Mouse (Mus musculus) forebrain, embryonic 13.5 days (tissue): ENCODE measurements at regions not wholly inside any gene's neighbourhood (a gene's known extent, or its start where the extent isn't known, plus 50 kb on each side); places are given as distances from the start of the nearest gene placed in this dataset.
A peak's percentile ranks its signal among the peaks of the same experiment; 100 is the strongest.
"Not testable (repeated sequence)": the region's sequence is repeated elsewhere in the genome, so short reads cannot be mapped to it uniquely, and the experiment has no call there.

Source experiments
- ATAC-seq: fragments of 200-750 bp; cut with Nextera tagmentation; 2 replicates; pipeline ENCODE4 v1.8.0; 2017
- H3K27ac ChIP-seq: fragments of 300-500 bp; sonication (generic); 2 replicates; pipeline ENCODE4 v1.5.1; 2015; ENCODE audit warnings: inconsistent platforms, mild to moderate bottlenecking, moderate library complexity
- H3K27me3 ChIP-seq: fragments of 300-500 bp; sonication (generic); 2 replicates; pipeline ENCODE4 v1.6.1; 2015; ENCODE audit warnings: mild to moderate bottlenecking, inconsistent platforms
- H3K36me3 ChIP-seq: fragments of 300-500 bp; sonication (generic); 2 replicates; pipeline ENCODE4 v1.6.1; 2015; ENCODE audit warnings: mild to moderate bottlenecking, inconsistent platforms; ENCODE audit not compliant: poor library complexity, severe bottlenecking
- H3K4me1 ChIP-seq: fragments of 300-500 bp; sonication (generic); 2 replicates; pipeline ENCODE4 v1.6.1; 2015; ENCODE audit warnings: inconsistent platforms
- H3K4me2 ChIP-seq: fragments of 300-500 bp; sonication (generic); 2 replicates; pipeline ENCODE4 v1.6.1; 2015; ENCODE audit warnings: inconsistent platforms, mild to moderate bottlenecking, moderate library complexity
- H3K4me3 ChIP-seq: fragments of 300-500 bp; sonication (generic); 2 replicates; pipeline ENCODE4 v1.5.1; 2015; ENCODE audit warnings: mild to moderate bottlenecking, inconsistent platforms
- H3K9ac ChIP-seq: fragments of 300-500 bp; sonication (generic); 2 replicates; pipeline ENCODE4 v1.6.1; 2015; ENCODE audit warnings: mild to moderate bottlenecking, inconsistent platforms
- H3K9me3 ChIP-seq: fragments of 300-500 bp; sonication (generic); replicated peaks from 2 replicates; pipeline ENCODE4 v1.6.1; 2016; ENCODE audit warnings: inconsistent platforms
- WGBS: fragments of 180-500 bp; shearing (Covaris S2); methylation state at CpG from one replicate; pipeline ENCODE4 v1.1.7; 2015; 5-methylcytosine and 5-hydroxymethylcytosine counted together

GRCm38 (mm10) chr14:47942671-47943070 is 178.0 kb upstream of the Peli2 start:
- Histone ChIP-seq H3K27me3 (no peaks in the 10 kb centered on the region), H3K4me1 (no peaks in the 10 kb centered on the region), H3K27ac (no peak overlapping the region), H3K9me3 (no peaks in the 10 kb centered on the region), H3K4me3 (no peak overlapping the region), H3K36me3 (no peaks in the 10 kb centered on the region), H3K9ac (no peak overlapping the region), H3K4me2 (no peak overlapping the region)
- no peak for ATAC-seq

- Histone ChIP-seq H3K9me3 (no peaks in the 10 kb centered on the region), H3K4me3 (no peak overlapping the region), H3K9ac (no peak overlapping the region), H3K4me2 (no peak overlapping the region), H3K4me1 (no peaks in the 10 kb centered on the region), H3K27ac (no peak overlapping the region), H3K27me3 (no peaks in the 10 kb centered on the region), H3K36me3 (no peaks in the 10 kb centered on the region)
- WGBS: 96% methylated on average over 1 of the region's 1 CpGs
- no peak for ATAC-seq
These were observed 176.0 kb upstream of the Peli2 start for GRCm38 (mm10) chr14:47944595-47944994.

- ATAC-seq: no peak
- 82% methylated on average over 5 of the region's 5 CpGs for WGBS
These were observed 169.6 kb upstream of the Peli2 start for GRCm38 (mm10) chr14:47951041-47951440.

GRCm38 (mm10) chr14:47958171-47958570 is 162.5 kb upstream of the Peli2 start:
- no peaks in the 10 kb centered on the region for H3K27me3 ChIP-seq
- no peak overlapping the region for H3K27ac ChIP-seq
- no peak overlapping the region for H3K4me2 ChIP-seq
- no peak for ATAC-seq
- H3K4me1 ChIP-seq: peaks cover 7% of the 10 kb centered on the region
- H3K36me3 ChIP-seq: no peaks in the 10 kb centered on the region
- 91% methylated on average over 9 of the region's 9 CpGs for WGBS
- H3K4me3 ChIP-seq: no peak overlapping the region
- peaks cover 3% of the 10 kb centered on the region; the same call in 1 of the 2 replicates for H3K9me3 ChIP-seq
- no peak overlapping the region for H3K9ac ChIP-seq

More at GRCm38 (mm10) chr14:47951041-47951440, 169.6 kb upstream of the Peli2 start:
- no peaks in the 10 kb centered on the region for H3K9me3 ChIP-seq
- no peak overlapping the region for H3K4me2 ChIP-seq
- no peaks in the 10 kb centered on the region for H3K4me1 ChIP-seq
- H3K27me3 ChIP-seq: no peaks in the 10 kb centered on the region
- H3K9ac ChIP-seq: no peak overlapping the region
- no peak overlapping the region for H3K4me3 ChIP-seq
- no peaks in the 10 kb centered on the region for H3K36me3 ChIP-seq
- no peak overlapping the region for H3K27ac ChIP-seq

- Histone ChIP-seq H3K36me3 (no peaks in the 10 kb centered on the region), H3K9me3 (peaks cover 3% of the 10 kb centered on the region; the same call in 1 of the 2 replicates), H3K4me1 (peaks cover 7% of the 10 kb centered on the region), H3K4me2 (peak overlapping the region; percentile 14; the same call in 1 of the 2 replicates), H3K9ac (no peak overlapping the region), H3K4me3 (no peak overlapping the region), H3K27ac (no peak overlapping the region; the same call in 1 of the 2 replicates), H3K27me3 (no peaks in the 10 kb centered on the region)
- peak; percentile 59; the same call in 1 of the 2 replicates for ATAC-seq
- WGBS: 40% methylated on average over 12 of the region's 12 CpGs
These were observed 161.0 kb upstream of the Peli2 start for GRCm38 (mm10) chr14:47959366-47960280.

GRCm38 (mm10) chr14:47964806-47965205 is 155.8 kb upstream of the Peli2 start:
- H3K36me3 ChIP-seq, H3K4me3 ChIP-seq, H3K4me1 ChIP-seq, ATAC-seq, H3K4me2 ChIP-seq, H3K27ac ChIP-seq, H3K9me3 ChIP-seq, H3K27me3 ChIP-seq, H3K9ac ChIP-seq: not testable (repeated sequence)
- WGBS: 92% methylated on average over 4 of the region's 4 CpGs

- Histone ChIP-seq H3K9ac (no peak overlapping the region), H3K27ac (no peak overlapping the region), H3K4me2 (no peak overlapping the region), H3K9me3 (no peaks in the 10 kb centered on the region), H3K4me1 (no peaks in the 10 kb centered on the region), H3K4me3 (no peak overlapping the region), H3K27me3 (no peaks in the 10 kb centered on the region), H3K36me3 (no peaks in the 10 kb centered on the region)
- ATAC-seq: no peak
- WGBS: 73% methylated on average over 1 of the region's 1 CpGs
These were observed 150.8 kb upstream of the Peli2 start for GRCm38 (mm10) chr14:47969871-47970270.

- H3K4me1 ChIP-seq, H3K27ac ChIP-seq, H3K36me3 ChIP-seq, H3K9ac ChIP-seq, ATAC-seq, H3K4me2 ChIP-seq, H3K27me3 ChIP-seq, H3K4me3 ChIP-seq, H3K9me3 ChIP-seq: not testable (repeated sequence)
- 96% methylated on average over 20 of the region's 20 CpGs for WGBS
These were observed 147.5 kb upstream of the Peli2 start for GRCm38 (mm10) chr14:47973161-47973560.

GRCm38 (mm10) chr14:47982993-47983740 is 137.5 kb upstream of the Peli2 start:
- Histone ChIP-seq H3K9me3 (0 out of 2 replicates have a peak, but pooled peaks cover 9% of the 10 kb centered on the region), H3K4me2 (no peak overlapping the region), H3K36me3 (no peaks in the 10 kb centered on the region), H3K4me1 (peaks cover 19% of the 10 kb centered on the region), H3K27ac (no peak overlapping the region), H3K4me3 (no peak overlapping the region), H3K9ac (no peak overlapping the region), H3K27me3 (no peaks in the 10 kb centered on the region)
- ATAC-seq: no peak
- WGBS: 79% methylated on average over 3 of the region's 3 CpGs

- Histone ChIP-seq H3K27ac (no peak overlapping the region), H3K4me1 (peaks cover 37% of the 10 kb centered on the region), H3K4me3 (no peak overlapping the region), H3K9ac (no peak overlapping the region), H3K36me3 (no peaks in the 10 kb centered on the region), H3K9me3 (0 out of 2 replicates have a peak, but pooled peaks cover 9% of the 10 kb centered on the region), H3K27me3 (no peaks in the 10 kb centered on the region), H3K4me2 (no peak overlapping the region)
- ATAC-seq: no peak
- 45% methylated on average over 3 of the region's 3 CpGs for WGBS
These were observed 134.1 kb upstream of the Peli2 start for GRCm38 (mm10) chr14:47986483-47986882.

- no peak for ATAC-seq
These were observed 133.7 kb upstream of the Peli2 start for GRCm38 (mm10) chr14:47986941-47987340.

More at GRCm38 (mm10) chr14:47986941-47987340, 133.7 kb upstream of the Peli2 start:
- H3K4me1 ChIP-seq: peaks cover 37% of the 10 kb centered on the region
- no peaks in the 10 kb centered on the region for H3K36me3 ChIP-seq
- H3K27ac ChIP-seq: no peak overlapping the region
- H3K4me3 ChIP-seq: no peak overlapping the region
- no peak overlapping the region for H3K9ac ChIP-seq
- H3K4me2 ChIP-seq: no peak overlapping the region
- no peaks in the 10 kb centered on the region for H3K27me3 ChIP-seq
- 12% methylated on average over 5 of the region's 5 CpGs for WGBS
- 0 out of 2 replicates have a peak, but pooled peaks cover 9% of the 10 kb centered on the region for H3K9me3 ChIP-seq
